Mouse (Mus musculus): Measurements from ENCODE around the gene Asap3. TPM values are rescaled to one million over a fixed set of nuclear protein-coding genes. Genes with fewer than 3 reads are reported as not detected.

Asap3 gene
- polyA plus RNA-seq, 1 experiment = 6.3 TPM

- no peak for DNase-seq
- H3K4me3 ChIP-seq (replicated peaks; ENCODE audit: insufficient read depth, low read depth, low read length) = no peak overlapping the region
- no peaks in the 10 kb centered on the region for H3K4me1 ChIP-seq (ENCODE audit: control insufficient read depth, insufficient read depth, low read length)
- H3K27me3 ChIP-seq (ENCODE audit: control insufficient read depth, insufficient read depth, low read length) = no peaks in the 10 kb centered on the region
- WGBS = 58% methylated on average over 7 of the region's 7 CpGs
- TF ChIP-seq CTCF (IDR thresholded peaks at IDR 0.05; ENCODE audit: borderline replicate concordance, insufficient read depth, low read depth, low read length) = no peak
- TF ChIP-seq POLR2A (IDR thresholded peaks at IDR 0.05; ENCODE audit: borderline replicate concordance, insufficient read depth, low read length) = no peak
- no peak overlapping the region for H3K27ac ChIP-seq (ENCODE audit: insufficient read depth, low read length)
Measured at GRCm38 (mm10) chr4:136227408-136227807, 21.2 kb downstream of the Asap3 start.

- H3K27ac ChIP-seq (ENCODE audit: insufficient read depth, low read length) = no peak overlapping the region
- H3K4me1 ChIP-seq (ENCODE audit: control insufficient read depth, insufficient read depth, low read length) = no peaks in the 10 kb centered on the region
- DNase-seq = no peak
- H3K27me3 ChIP-seq (ENCODE audit: control insufficient read depth, insufficient read depth, low read length) = no peaks in the 10 kb centered on the region
- no peak overlapping the region for H3K4me3 ChIP-seq (replicated peaks; ENCODE audit: insufficient read depth, low read depth, low read length)
- TF ChIP-seq CTCF (IDR thresholded peaks at IDR 0.05; ENCODE audit: borderline replicate concordance, insufficient read depth, low read depth, low read length) (no peak), POLR2A (IDR thresholded peaks at IDR 0.05; ENCODE audit: borderline replicate concordance, insufficient read depth, low read length) (no peak)
- 84% methylated on average over 5 of the region's 5 CpGs for WGBS
Measured at GRCm38 (mm10) chr4:136228640-136229039, 22.5 kb downstream of the Asap3 start.

DNA sequence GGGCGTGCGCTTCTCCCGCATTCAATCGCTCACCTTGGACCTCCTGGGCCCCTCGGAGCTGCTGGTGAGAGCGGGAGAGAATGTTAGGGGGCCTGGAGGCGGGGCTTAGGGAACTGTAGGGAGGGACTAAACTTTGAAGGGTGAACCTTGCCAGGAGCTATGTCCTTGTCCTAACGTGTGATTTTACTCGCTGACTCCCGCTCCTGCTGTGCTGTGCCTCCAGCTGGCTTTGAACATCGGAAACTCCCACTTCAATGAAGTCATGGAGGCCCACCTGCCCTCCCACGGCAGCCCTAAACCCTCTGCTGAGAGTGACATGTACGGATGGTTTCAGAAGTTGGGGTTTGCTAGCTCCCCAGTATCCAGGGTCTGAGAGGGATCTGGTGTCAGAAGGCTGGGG is 32.5 kb downstream of the Asap3 start:
- Histone ChIP-seq H3K4me3 (replicated peaks; ENCODE audit: insufficient read depth, low read depth, low read length) (no peak overlapping the region), H3K4me1 (ENCODE audit: control insufficient read depth, insufficient read depth, low read length) (no peaks in the 10 kb centered on the region), H3K27me3 (ENCODE audit: control insufficient read depth, insufficient read depth, low read length) (no peaks in the 10 kb centered on the region), H3K27ac (ENCODE audit: insufficient read depth, low read length) (no peak overlapping the region)
- no peak for TF ChIP-seq POLR2A (IDR thresholded peaks at IDR 0.05; ENCODE audit: borderline replicate concordance, insufficient read depth, low read length)
- no peak for TF ChIP-seq CTCF (IDR thresholded peaks at IDR 0.05; ENCODE audit: borderline replicate concordance, insufficient read depth, low read depth, low read length)
- DNase-seq = no peak
- WGBS = 45% methylated on average over 13 of the region's 13 CpGs

DNA sequence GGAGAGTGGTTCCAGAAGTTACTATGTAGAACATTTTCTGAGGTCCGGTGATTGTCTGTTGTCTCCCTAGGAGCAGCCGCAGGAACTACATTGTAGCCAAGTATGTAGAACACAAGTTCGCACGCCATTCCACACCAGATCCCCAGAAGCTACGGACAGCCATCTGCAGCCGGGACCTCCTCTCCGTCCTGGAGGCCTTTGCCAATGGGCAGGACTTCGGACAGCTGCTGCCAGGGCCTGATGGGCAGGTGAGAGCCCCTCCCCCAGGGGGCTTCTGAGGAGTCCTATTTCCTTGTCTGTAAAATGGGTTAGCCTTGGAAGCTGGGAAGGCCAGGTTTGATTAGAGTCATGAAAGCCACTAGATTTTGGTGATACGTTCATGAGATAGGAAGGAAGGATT is 32.9 kb downstream of the Asap3 start:
- DNase-seq = no peak
- Histone ChIP-seq H3K4me3 (replicated peaks; ENCODE audit: insufficient read depth, low read depth, low read length) (no peak overlapping the region), H3K27me3 (ENCODE audit: control insufficient read depth, insufficient read depth, low read length) (no peaks in the 10 kb centered on the region), H3K4me1 (ENCODE audit: control insufficient read depth, insufficient read depth, low read length) (no peaks in the 10 kb centered on the region), H3K27ac (ENCODE audit: insufficient read depth, low read length) (no peak overlapping the region)
- 48% methylated on average over 9 of the region's 9 CpGs for WGBS
- TF ChIP-seq POLR2A (IDR thresholded peaks at IDR 0.05; ENCODE audit: borderline replicate concordance, insufficient read depth, low read length) (no peak), CTCF (IDR thresholded peaks at IDR 0.05; ENCODE audit: borderline replicate concordance, insufficient read depth, low read depth, low read length) (no peak)

DNA sequence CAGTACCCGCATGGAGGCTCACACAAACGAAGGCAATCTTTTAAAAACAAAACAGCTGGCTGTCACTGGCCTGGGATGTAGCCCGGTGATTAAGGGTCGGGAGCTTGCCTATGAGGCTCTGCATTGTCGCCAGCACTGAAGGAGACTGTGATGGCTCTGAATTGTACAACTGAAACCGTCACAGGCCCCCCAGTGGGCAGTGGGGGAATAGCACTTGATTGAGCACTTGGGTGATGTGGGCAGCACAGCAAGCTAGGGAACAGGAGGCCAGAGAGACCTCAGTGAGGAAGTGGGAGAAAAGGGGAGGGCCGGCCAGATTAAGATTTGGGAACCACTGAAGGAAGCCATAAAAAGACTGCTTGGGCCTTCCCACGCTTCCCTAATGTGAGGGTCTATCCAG is 33.5 kb downstream of the Asap3 start:
- WGBS = 25% methylated on average over 8 of the region's 8 CpGs
- H3K27ac ChIP-seq (ENCODE audit: insufficient read depth, low read length) = no peak overlapping the region
- H3K27me3 ChIP-seq (ENCODE audit: control insufficient read depth, insufficient read depth, low read length) = no peaks in the 10 kb centered on the region
- H3K4me1 ChIP-seq (ENCODE audit: control insufficient read depth, insufficient read depth, low read length) = no peaks in the 10 kb centered on the region
- TF ChIP-seq CTCF (IDR thresholded peaks at IDR 0.05; ENCODE audit: borderline replicate concordance, insufficient read depth, low read depth, low read length) = peak; percentile 81
- no peak for TF ChIP-seq POLR2A (IDR thresholded peaks at IDR 0.05; ENCODE audit: borderline replicate concordance, insufficient read depth, low read length)
- H3K4me3 ChIP-seq (replicated peaks; ENCODE audit: insufficient read depth, low read depth, low read length) = no peak overlapping the region
- peak; percentile 77 to 81 for DNase-seq

DNA sequence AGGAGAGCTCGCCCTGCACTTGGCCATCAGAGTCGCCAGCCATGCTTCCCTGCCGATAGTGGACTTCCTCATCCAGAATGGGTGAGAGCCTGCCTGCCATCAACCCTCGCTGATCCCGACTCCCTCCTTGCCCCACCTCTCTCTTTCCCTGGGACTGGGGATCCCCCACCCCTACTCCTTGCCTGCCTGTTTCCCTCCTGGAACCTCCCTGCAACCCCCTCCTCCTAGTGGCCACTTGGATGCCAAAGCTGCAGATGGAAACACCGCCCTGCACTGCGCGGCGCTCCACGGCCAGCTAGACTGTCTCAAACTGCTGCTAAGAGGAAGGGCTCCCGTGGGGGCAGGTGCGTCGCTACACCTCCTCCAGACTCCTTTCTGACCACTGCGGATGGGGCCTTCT is 34.0 kb downstream of the Asap3 start:
- H3K4me1 ChIP-seq (ENCODE audit: control insufficient read depth, insufficient read depth, low read length) = no peaks in the 10 kb centered on the region
- H3K27ac ChIP-seq (ENCODE audit: insufficient read depth, low read length) = no peak overlapping the region
- no peak overlapping the region for H3K4me3 ChIP-seq (replicated peaks; ENCODE audit: insufficient read depth, low read depth, low read length)
- TF ChIP-seq CTCF (IDR thresholded peaks at IDR 0.05; ENCODE audit: borderline replicate concordance, insufficient read depth, low read depth, low read length) = no peak
- no peak for TF ChIP-seq POLR2A (IDR thresholded peaks at IDR 0.05; ENCODE audit: borderline replicate concordance, insufficient read depth, low read length)
- no peaks in the 10 kb centered on the region for H3K27me3 ChIP-seq (ENCODE audit: control insufficient read depth, insufficient read depth, low read length)
- DNase-seq = no peak
- 40% methylated on average over 14 of the region's 14 CpGs for WGBS

DNA sequence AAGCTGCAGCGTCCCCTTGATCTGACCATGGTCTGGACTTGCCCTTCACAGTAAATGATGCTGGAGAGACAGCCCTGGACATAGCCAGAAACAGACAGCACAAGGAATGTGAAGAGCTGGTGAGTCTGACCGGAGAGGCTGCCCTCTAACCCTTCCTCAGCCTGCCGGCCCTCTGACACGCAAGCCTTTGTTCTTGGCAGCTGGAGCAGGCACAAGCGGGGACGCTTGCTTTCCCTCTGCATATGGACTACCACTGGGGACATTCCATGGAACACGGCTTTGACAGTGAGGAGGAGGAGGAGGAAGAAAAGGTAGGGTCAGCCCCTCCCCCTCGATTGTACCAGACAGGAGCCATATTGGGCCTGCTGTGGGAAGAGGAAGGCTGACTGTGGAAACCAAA is 34.8 kb downstream of the Asap3 start:
- no peaks in the 10 kb centered on the region for H3K4me1 ChIP-seq (ENCODE audit: control insufficient read depth, insufficient read depth, low read length)
- no peak for TF ChIP-seq POLR2A (IDR thresholded peaks at IDR 0.05; ENCODE audit: borderline replicate concordance, insufficient read depth, low read length)
- no peak for TF ChIP-seq CTCF (IDR thresholded peaks at IDR 0.05; ENCODE audit: borderline replicate concordance, insufficient read depth, low read depth, low read length)
- no peaks in the 10 kb centered on the region for H3K27me3 ChIP-seq (ENCODE audit: control insufficient read depth, insufficient read depth, low read length)
- WGBS = 56% methylated on average over 8 of the region's 8 CpGs
- no peak for DNase-seq
- no peak overlapping the region for H3K4me3 ChIP-seq (replicated peaks; ENCODE audit: insufficient read depth, low read depth, low read length)
- no peak overlapping the region for H3K27ac ChIP-seq (ENCODE audit: insufficient read depth, low read length)

DNA sequence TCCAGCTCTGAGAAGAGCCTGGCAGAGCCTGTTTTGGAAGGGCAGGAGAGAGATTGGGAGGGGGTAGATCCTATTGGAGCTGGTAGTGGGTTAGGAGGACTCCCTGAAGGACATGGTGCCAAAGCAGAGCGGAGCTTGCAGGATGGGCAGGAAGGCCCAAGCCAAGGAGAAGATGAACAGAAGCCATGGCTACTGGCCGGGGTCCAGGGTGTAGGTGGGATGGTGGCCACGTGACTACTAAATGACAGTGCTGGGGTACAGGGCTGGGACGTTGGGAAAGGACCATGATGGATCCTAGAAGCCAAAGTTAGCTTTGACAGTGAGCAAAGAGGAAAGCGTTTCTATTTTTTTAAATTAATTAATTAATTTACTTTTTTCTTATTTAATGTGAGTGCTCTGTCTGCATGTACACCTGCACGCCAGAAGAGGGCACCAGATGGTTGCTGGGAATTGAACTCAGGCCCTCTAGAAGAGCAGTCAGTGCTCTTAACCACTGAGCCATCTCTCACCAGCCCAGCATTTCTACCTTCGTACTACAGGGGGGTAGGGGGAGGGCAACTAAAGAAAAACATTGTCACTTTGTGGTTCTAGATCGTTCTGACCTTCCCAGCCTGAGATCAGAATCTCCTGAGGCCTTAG is 36.0 kb downstream of the Asap3 start:
- H3K4me3 ChIP-seq (replicated peaks; ENCODE audit: insufficient read depth, low read depth, low read length) = no peak overlapping the region
- no peak overlapping the region for H3K27ac ChIP-seq (ENCODE audit: insufficient read depth, low read length)
- H3K27me3 ChIP-seq (ENCODE audit: control insufficient read depth, insufficient read depth, low read length) = peaks cover 1% of the 10 kb centered on the region; the same call in 1 of the 2 replicates
- no peak for DNase-seq
- WGBS = 31% methylated on average over 8 of the region's 8 CpGs
- no peak for TF ChIP-seq POLR2A (IDR thresholded peaks at IDR 0.05; ENCODE audit: borderline replicate concordance, insufficient read depth, low read length)
- peak; percentile 35; the same call in 1 of the 2 replicates for TF ChIP-seq CTCF (IDR thresholded peaks at IDR 0.05; ENCODE audit: borderline replicate concordance, insufficient read depth, low read depth, low read length)
- no peaks in the 10 kb centered on the region for H3K4me1 ChIP-seq (ENCODE audit: control insufficient read depth, insufficient read depth, low read length)
